Mouse (Mus musculus) central nervous system, embryonic 14 days (tissue): ENCODE results near the gene 2310046K23Rik. TPM values are rescaled to one million over a fixed set of nuclear protein-coding genes. Genes with fewer than 3 reads are reported as not detected.

Experiments
- polyA plus RNA-seq: library from polyadenylated mRNA; depleted of rRNA; stranded (reverse); fragments of >200 nt; gene quantifications from 2 replicates; pipeline ENCODE4 v1.2.3, GENCODE M21; 2012; rRNA removed

Gene 2310046K23Rik
- polyA plus RNA-seq: not detected in 2 replicates

GRCm38 (mm10) chr3:92534411-92534810, at the start of gene 2310046K23Rik:
Gene 2310046K23Rik, minus strand, starts transcription at chr3:92534511.

DNA sequence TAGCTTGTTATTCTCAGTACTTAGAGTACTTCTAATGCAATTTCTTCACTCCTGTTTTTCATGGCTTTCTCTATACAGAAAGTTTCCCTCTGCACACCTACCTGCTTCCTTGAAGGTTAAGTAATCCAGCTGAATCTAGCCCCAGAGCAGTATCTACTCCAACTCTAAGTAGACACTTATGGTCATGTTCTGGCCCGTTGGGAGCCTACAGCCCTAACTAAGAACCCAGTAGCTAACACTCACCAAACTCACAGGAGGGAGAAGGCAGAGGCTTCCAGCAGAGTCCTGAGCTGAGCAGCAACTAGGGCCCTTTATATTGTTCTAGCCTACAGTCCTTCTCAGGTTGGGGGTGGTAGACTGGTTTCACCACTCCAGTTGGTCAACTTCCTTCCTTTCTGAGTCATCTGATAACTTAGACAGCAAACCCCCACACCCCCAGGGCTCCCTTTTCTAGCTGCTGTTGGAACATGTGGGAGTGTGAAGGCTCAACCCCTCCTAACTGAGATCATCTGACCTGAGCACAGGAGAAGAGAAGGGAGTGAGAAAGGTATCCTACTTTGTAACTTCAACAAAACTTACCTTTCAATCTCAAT, 39.2 kb upstream of the 2310046K23Rik start, which contains the start of gene Ivl:
Gene Ivl, minus strand, starts transcription at position 287 of the 593 bp plus-strand sequence.

DNA sequence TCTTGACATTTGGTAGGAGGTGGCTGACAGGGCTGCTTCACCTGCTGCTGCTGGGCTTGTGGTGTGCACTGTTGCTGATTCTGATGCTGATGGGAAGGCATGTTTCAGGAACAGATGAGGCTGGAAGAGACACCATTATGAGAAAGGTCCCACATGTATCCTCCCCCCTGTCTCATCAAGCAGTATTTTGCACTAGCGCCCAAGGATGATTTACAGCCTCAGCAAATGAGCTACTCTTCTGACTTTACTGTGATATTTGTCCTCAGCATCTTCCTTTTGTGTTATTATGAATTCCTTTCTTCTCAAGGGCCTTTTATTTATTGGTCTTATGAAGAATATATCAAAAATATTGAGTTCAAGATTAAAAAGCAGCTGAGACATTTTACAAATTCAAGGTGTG, 33.9 kb downstream of the 2310046K23Rik start, which contains the start of gene Sprr4:
Gene Sprr4, minus strand, starts transcription at position 101 of the 400 bp plus-strand sequence.

GRCm38 (mm10) chr3:92485863-92486262, 48.4 kb downstream of the 2310046K23Rik start, which contains the start of gene Sprr1a:
Gene Sprr1a, minus strand, starts transcription at chr3:92485895.

Other genes with a start within 250 kb of the 2310046K23Rik start
- 0.02 and 0.31 TPM in 2 replicates for gene Sprr2a3, start 249.1 kb downstream of the 2310046K23Rik start, polyA plus RNA-seq
- not detected in 2 replicates for gene Sprr2b, start 217.9 kb downstream of the 2310046K23Rik start, polyA plus RNA-seq
- not detected in 2 replicates for gene Sprr2d, start 195.4 kb downstream of the 2310046K23Rik start, polyA plus RNA-seq
- gene Sprr2e, start 182.4 kb downstream of the 2310046K23Rik start, polyA plus RNA-seq: not detected in 2 replicates
- gene Sprr2f, start 169.3 kb downstream of the 2310046K23Rik start, polyA plus RNA-seq: not detected in 2 replicates
- not detected in 2 replicates for gene Sprr2h, start 148.8 kb downstream of the 2310046K23Rik start, polyA plus RNA-seq
- gene Sprr2i, start 126.5 kb downstream of the 2310046K23Rik start, polyA plus RNA-seq: not detected in 2 replicates
- gene Sprr2j-ps, start 116.4 kb downstream of the 2310046K23Rik start, polyA plus RNA-seq: not detected in 2 replicates
- 4.8 and 5.0 TPM in 2 replicates for gene Gm9774, start 105.1 kb downstream of the 2310046K23Rik start, polyA plus RNA-seq
- not detected in 2 replicates for gene Sprr2k, start 101.9 kb downstream of the 2310046K23Rik start, polyA plus RNA-seq
- not detected in 2 replicates for gene Sprr1b, start 95.7 kb downstream of the 2310046K23Rik start, polyA plus RNA-seq
- gene Sprr3, start 75.8 kb downstream of the 2310046K23Rik start, polyA plus RNA-seq: not detected in 2 replicates
- gene Sprr1a, start 48.6 kb downstream of the 2310046K23Rik start, polyA plus RNA-seq: 0.40 TPM in 1 of 2 replicates, not detected in the other
- gene Sprr4, start 34.0 kb downstream of the 2310046K23Rik start, polyA plus RNA-seq: not detected in 2 replicates
- gene Ivl, start 39.2 kb upstream of the 2310046K23Rik start, polyA plus RNA-seq: 0.05 TPM in 1 of 2 replicates, not detected in the other
- gene Smcp, start 54.5 kb upstream of the 2310046K23Rik start, polyA plus RNA-seq: not detected in 2 replicates
- gene 2210017I01Rik, start 73.0 kb upstream of the 2310046K23Rik start, polyA plus RNA-seq: not detected in 2 replicates
- not detected in 2 replicates for gene Lce6a, start 87.1 kb upstream of the 2310046K23Rik start, polyA plus RNA-seq
- gene Lce1a1, start 113.8 kb upstream of the 2310046K23Rik start, polyA plus RNA-seq: not detected in 2 replicates
- not detected in 2 replicates for gene Lce1b, start 122.4 kb upstream of the 2310046K23Rik start, polyA plus RNA-seq
- gene Lce1a2, start 135.8 kb upstream of the 2310046K23Rik start, polyA plus RNA-seq: not detected in 2 replicates
- not detected in 2 replicates for gene Lce1c, start 144.7 kb upstream of the 2310046K23Rik start, polyA plus RNA-seq
- gene Lce1d, start 152.7 kb upstream of the 2310046K23Rik start, polyA plus RNA-seq: not detected in 2 replicates
- gene Lce1e, start 174.6 kb upstream of the 2310046K23Rik start, polyA plus RNA-seq: not detected in 2 replicates
- gene Lce1f, start 185.8 kb upstream of the 2310046K23Rik start, polyA plus RNA-seq: not detected in 2 replicates
- not detected in 2 replicates for gene Gm38119, start 204.6 kb upstream of the 2310046K23Rik start, polyA plus RNA-seq
- gene Lce1g, start 217.8 kb upstream of the 2310046K23Rik start, polyA plus RNA-seq: not detected in 2 replicates
- gene Lce1h, start 230.6 kb upstream of the 2310046K23Rik start, polyA plus RNA-seq: not detected in 2 replicates
- gene Lce1i, start 244.4 kb upstream of the 2310046K23Rik start, polyA plus RNA-seq: not detected in 2 replicates